Mouse (Mus musculus): ENCODE measurements at regions not wholly inside any gene's neighbourhood (a gene's known extent, or its start where the extent isn't known, plus 50 kb on each side); places are given as distances from the start of the nearest gene placed in this dataset.
"Not testable (repeated sequence)": the region's sequence is repeated elsewhere in the genome, so short reads cannot be mapped to it uniquely, and the experiment has no call there.

DNA sequence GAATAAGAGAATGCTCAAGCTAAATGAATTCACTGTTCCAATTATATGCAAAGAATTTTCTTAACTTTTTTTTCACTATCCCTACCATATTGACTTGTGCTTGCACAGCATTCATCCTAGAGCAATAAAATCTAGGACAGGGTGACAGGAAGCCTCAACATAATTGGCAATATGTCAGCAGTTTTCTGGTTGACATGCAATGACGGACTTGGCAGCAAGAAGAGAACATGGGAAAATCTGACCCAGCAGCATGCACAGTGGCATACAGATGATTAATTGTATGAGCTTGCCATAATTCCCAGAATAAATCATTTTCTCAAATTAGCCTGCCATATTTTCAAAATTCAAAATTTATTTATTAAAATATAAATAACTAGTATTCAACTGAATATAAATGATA lies 152.7 kb downstream of the Amy2a5 start:
- no peak for DNase-seq (ENCODE audit: low spot score)

DNA sequence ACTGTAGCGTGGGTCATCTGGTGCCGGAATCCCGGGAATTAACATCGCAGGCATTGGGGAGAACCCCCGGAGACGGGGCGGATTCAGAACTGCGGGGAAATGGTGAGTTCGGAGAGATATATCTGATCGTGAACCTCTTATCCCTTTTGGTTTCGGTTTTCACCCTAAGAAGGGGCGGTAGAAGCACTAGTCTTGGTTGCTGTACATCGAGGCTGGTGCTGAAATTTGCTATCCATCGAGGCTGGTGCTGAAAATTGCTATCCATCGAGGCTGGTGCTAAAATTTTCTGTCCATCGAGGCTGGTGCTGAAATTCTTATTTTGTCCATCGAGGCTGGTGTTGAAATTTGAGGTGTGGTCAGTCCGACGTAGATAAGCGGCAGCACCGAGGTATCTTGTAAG lies 167.8 kb downstream of the Amy2a5 start:
- DNase-seq (ENCODE audit: low spot score), result not testable (repeated sequence)

DNA sequence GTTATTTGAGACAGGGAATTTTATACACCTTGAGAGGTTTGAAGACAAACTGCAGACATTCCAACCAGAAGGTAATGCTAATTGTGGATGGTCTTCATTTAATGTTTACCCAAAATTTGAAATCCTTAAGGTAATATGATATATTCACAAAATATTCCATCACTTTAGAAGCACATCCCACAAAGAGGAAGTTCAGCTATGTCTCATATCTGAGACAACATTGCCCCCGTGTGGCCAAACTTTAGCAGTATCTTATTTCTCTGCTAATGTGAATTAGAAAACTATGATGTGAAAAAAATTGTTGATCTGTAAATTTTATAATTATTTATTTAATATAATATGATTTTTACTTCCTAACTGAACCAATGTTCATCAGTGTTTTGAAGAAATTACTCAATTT lies 177.9 kb downstream of the Amy2a5 start:
- peak; percentile 85 for DNase-seq (ENCODE audit: low spot score)

Data from retina, embryonic 14.5 days (tissue).